Mouse (Mus musculus) activated CD4-positive, CD25-positive, alpha-beta regulatory T cell, adult 4 months (primary cell): ENCODE measurements around the gene Praf2. TPM values are rescaled to one million over a fixed set of nuclear protein-coding genes. Genes with fewer than 3 reads are reported as not detected.
A peak's percentile ranks its signal among the peaks of the same experiment; 100 is the strongest.
"Not testable (repeated sequence)": the region's sequence is repeated elsewhere in the genome, so short reads cannot be mapped to it uniquely, and the experiment has no call there.

ENCODE experiments used
- ATAC-seq: one replicate; pipeline ENCODE4 v1.8.0; 2017
- polyA plus RNA-seq, 2 experiments: library from polyadenylated mRNA; unstranded; fragments of 100-300 nt; shearing (Covaris generic); gene quantifications; one replicate each; pipeline ENCODE4 v1.2.1; 2017

The Praf2 gene
- polyA plus RNA-seq, 2 experiments from 2014 or later = 34.0 to 36.1 TPM

DNA sequence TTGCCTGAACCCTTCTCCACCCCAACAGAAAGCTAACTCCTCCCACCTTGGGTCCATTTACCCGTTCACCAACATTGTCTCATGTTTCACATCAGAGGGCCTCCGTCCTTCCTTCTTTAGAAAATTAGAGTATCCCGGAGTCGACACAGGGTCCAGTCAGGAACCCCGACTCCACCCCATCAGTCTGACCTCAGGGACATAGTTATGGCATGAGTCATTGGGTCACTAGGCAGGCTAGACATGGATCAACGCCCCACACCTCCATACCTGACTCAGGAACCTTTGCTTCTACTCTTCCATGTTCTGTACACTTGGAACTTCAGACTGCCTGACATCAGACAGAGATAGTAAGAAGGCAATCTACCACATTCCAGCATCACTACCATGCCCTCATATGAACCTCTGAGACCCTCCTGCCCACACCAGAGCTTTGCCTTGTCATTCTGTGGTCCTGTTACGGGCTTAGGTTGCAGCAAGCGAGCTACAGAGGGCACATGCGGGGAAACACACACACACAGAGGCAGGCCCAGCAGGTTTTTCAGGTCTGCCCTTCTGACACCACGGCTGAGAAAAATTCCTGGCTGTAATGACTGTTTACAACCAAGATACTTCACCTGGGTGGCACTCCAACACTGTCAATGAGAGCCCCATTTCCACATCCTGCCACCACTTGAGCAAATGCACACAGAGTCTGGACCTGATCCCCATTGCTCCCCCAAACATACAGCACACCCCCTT lies 12.0 kb downstream of the Praf2 start:
- ATAC-seq = no peak

GRCm38 (mm10) chrX:7741103-7741502 lies 12.9 kb downstream of the Praf2 start:
- ATAC-seq = no peak

DNA sequence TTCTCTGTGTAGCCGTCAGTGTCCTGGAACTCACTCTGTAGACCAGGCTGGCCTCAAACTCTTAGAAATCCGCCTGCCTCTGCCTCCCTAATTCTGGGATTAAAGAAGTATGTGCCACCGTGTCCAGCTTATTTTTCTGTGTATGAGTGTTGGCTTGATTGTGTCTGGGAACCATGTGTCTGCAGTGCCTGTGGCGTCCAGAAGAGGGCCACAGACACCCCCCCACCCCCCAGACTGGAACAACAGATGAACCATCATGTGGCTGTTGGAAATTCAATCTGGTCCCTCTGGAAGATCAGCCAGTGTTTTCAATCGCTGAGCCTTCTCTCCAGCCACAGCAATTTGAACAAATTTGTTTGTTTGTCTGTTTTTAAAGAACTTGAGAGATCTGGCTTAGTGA lies 15.2 kb downstream of the Praf2 start:
- no peak for ATAC-seq

- no peak for ATAC-seq
Measured at GRCm38 (mm10) chrX:7744940-7745339, 16.7 kb downstream of the Praf2 start.

GRCm38 (mm10) chrX:7745429-7745828 lies 17.2 kb downstream of the Praf2 start:
- ATAC-seq = no peak

- peak; percentile 10 for ATAC-seq
Measured at GRCm38 (mm10) chrX:7750432-7751116, 22.3 kb downstream of the Praf2 start, which contains the start of gene Ccdc120. Ccdc120 (minus strand) TSS chrX:7750905.

DNA sequence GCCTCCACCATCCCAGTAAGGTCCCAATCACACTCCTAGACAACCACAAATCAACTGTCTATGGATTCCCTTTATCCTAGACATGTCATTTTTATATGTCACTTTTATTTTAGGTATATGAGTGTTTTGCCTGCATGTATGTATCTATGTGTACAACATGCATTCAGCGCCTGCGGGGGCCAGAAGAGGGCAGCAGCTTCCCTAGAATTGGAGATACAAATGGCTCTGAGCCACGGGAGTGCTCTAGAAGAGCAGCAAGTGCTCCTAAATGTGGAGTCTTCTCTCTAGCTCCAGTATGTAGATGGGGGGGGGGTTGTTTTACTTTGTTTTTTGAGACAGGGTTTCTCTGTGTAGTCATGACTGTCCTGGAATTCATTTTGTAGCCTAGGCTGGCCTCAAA lies 25.4 kb downstream of the Praf2 start:
- not testable (repeated sequence) for ATAC-seq

GRCm38 (mm10) chrX:7762137-7762920 lies 34.1 kb downstream of the Praf2 start, which contains the start of gene Tfe3:
Tfe3 (plus strand) TSS chrX:7762560.
- ATAC-seq = peak; percentile 94

GRCm38 (mm10) chrX:7762921-7763197 lies 34.6 kb downstream of the Praf2 start:
- ATAC-seq = no peak

GRCm38 (mm10) chrX:7763631-7764393 lies 35.6 kb downstream of the Praf2 start:
- ATAC-seq = no peak

- no peak for ATAC-seq
Measured at GRCm38 (mm10) chrX:7764657-7765280, 36.5 kb downstream of the Praf2 start.

GRCm38 (mm10) chrX:7765281-7765670 lies 37.0 kb downstream of the Praf2 start:
- no peak for ATAC-seq

DNA sequence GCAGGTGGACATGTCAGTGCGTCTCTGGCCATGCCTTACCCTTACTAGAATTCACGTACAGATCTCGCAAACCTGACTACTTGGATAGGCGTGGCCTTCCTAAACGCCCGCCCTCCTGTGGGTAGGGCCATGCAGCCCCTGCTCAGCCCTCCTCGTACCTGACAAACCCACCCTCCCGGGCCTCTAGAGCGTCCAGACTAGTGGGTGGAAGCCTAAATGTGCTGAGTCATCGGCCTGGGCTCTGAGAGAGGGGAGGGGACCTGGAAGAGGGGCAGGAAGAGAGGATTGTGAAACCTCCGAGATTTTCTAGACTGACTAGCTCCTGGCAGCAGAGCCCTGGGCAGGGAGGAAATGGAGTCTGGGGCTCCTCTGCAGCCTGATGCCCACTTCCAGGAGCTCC lies 37.5 kb downstream of the Praf2 start:
- ATAC-seq = no peak

- no peak for ATAC-seq
Measured at GRCm38 (mm10) chrX:7769302-7770017, 41.2 kb downstream of the Praf2 start.

DNA sequence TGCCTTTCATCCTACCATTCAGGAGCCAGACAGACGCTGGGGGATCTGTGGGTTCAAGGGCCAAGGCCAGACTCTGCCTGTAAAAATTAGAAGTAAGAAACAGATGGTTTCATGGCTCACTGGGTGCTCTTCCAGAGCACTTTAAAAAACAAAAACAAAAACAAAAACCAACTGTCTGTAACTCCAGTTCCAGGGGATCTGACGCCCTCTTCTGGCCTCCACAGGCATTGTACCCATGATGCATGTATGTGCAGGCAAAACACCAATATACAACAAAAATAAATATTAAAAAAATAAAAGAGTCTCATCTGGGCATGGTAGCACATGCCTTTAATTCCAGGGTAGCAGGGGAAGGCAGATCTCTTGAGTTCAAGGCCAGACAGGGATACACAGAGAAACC lies 44.5 kb downstream of the Praf2 start:
- no peak for ATAC-seq

- ATAC-seq = no peak
Measured at GRCm38 (mm10) chrX:7775501-7776205, 47.4 kb downstream of the Praf2 start.

GRCm38 (mm10) chrX:7776329-7777082 lies 48.3 kb downstream of the Praf2 start:
- ATAC-seq = no peak

GRCm38 (mm10) chrX:7778450-7779244 lies 50.4 kb downstream of the Praf2 start:
- ATAC-seq = no peak

- no peak for ATAC-seq
Measured at GRCm38 (mm10) chrX:7779294-7779693, 51.1 kb downstream of the Praf2 start.
